Mouse (Mus musculus) skeletal muscle tissue, adult 2 months (tissue): ENCODE results near the gene Anks6.
A peak's percentile ranks its signal among the peaks of the same experiment; 100 is the strongest.
"Not testable (repeated sequence)": the region's sequence is repeated elsewhere in the genome, so short reads cannot be mapped to it uniquely, and the experiment has no call there.

Experiments used
- DNase-seq: peaks from one replicate; pipeline ENCODE4 v3.0.0-alpha.2; 2012; ENCODE audit warnings: low read depth, low spot score

Anks6 gene

GRCm38 (mm10) chr4:47056791-47057509 lies at the start of gene Anks6:
Gene Anks6, minus strand, starts transcription at chr4:47057427.
- peak; percentile 58 for DNase-seq

DNA sequence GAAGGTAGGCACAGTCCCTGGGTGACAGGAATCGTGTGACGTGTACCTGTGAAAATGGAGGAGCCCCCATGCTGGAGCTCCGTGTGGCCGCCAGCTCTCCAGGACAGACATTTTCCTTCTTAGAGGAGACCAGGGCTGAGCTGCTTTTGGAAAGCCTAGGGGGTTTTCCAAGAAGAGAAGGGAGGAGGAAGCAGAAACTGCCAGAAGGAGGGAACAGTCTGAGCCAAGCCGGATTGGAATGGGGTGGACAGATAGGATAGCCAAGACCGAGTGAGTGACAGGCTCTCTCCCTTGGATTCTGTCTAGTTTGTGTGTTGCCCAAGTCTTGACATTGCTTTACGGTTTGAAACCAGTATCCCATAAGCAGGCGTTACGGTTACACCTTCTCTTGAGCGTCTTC lies 46.3 kb upstream of the Anks6 start:
- DNase-seq = peak; percentile 46

DNA sequence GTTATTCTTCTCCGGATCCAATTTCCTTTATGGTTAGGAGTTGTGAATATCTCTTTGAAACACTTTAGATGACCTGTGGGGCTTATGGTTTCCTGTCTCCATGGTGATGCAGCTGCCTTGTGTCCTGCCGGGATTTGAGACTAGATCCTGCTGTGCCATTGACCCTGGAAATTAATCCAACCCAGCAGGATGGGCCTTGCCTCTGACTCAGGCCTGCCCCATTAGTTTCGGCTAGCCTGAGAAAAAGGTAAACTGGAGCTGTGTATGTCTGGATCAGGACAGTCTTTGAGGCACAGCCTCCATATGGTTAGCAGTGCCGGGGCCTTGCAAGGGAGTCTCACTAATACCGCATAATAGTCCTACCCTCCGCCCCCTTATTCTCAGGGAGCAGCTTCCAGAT lies 36.4 kb upstream of the Anks6 start:
- no peak for DNase-seq

DNA sequence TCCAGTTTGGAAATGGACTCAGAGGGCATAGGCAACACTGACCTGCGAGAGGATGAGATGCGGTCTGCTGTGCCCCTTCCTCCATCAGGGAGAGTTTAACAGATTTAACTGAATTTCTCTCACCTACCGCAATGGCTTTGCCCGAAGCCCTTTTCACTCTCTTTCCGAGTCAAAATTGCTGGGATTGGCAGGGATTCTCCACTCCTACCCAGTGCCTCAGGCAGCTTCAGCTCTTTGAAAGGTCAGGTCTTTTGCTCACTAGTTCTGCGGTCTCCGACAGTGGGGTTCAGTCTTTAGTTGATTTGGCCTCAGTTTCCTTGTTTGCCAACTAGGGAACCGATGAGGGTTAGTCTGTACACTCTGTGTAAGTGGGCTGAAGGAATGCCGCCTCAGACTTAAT lies 35.9 kb upstream of the Anks6 start:
- DNase-seq = no peak

DNA sequence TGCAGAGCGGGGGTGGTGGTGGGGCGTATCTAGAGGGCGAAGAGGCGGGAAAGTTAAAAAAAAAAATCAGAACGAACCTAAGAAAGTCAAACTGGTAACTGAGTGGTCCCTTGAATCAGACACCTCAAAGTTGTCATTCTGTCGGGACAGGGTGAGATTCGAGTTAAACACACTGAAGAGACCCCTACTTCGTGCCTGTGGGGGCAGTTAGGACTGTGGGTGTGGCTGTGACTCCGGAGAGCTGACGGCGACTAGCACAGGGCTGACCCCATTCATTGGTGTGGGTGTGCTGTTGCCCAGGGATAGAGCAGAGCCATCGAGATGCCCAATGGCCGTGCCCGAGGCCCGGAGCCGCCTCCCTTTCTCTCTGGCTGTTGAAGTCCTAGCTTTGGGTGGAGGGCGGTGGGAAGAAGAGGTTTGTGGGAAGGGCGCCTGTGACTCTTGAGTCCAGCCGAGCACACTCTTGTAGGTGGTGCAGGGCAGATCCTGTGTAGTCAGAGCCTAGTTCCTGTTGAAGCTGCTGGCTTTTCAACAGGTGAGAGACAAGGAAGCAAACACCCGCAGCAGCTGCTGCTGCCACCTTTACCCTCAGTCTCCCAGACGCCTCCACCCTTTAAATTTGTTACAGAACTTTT lies 35.3 kb upstream of the Anks6 start:
- no peak for DNase-seq

- no peak for DNase-seq
Measured at GRCm38 (mm10) chr4:47091493-47092386, 34.5 kb upstream of the Anks6 start, which contains the start of gene Galnt12. Gene Galnt12, plus strand, starts transcription at chr4:47091909.

- no peak for DNase-seq
Measured at GRCm38 (mm10) chr4:47088671-47089070, 31.4 kb upstream of the Anks6 start.

DNA sequence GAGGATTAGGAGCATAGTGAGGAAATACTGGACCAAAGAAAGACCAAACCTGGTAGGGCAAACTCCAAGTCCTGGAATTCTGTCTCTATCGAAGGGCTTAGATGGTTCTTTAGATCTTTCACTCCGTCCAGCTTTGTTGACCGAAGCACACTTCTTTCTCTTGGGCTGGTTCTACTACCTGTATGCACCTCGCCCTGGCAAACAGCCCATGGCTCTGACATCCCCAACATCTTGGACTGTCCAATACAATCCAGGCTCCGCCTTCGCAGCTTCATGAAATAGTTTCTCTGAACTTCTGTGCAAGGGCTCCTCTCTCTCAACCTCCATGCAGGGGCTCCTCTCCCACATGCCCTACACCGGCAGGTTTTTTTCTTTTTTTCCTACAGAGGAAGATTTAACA lies 26.6 kb upstream of the Anks6 start:
- DNase-seq = no peak

DNA sequence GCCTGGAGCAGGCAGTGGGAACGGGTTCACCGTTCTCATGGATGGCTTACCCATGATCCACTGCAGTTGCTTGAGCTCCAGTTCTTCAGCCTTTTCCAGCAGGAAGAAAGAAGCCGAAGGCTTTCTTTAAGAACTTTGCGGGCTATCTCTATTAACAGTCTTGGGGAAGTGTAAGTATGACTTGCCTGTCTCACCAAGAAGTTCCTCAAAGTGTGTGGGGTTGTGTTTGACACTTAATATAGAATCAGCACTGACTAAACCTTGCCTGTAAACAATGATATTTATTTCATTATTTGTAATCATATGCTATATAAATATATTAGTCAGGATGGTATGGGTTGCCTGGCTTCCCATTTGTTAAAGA lies 23.4 kb upstream of the Anks6 start:
- no peak for DNase-seq

DNA sequence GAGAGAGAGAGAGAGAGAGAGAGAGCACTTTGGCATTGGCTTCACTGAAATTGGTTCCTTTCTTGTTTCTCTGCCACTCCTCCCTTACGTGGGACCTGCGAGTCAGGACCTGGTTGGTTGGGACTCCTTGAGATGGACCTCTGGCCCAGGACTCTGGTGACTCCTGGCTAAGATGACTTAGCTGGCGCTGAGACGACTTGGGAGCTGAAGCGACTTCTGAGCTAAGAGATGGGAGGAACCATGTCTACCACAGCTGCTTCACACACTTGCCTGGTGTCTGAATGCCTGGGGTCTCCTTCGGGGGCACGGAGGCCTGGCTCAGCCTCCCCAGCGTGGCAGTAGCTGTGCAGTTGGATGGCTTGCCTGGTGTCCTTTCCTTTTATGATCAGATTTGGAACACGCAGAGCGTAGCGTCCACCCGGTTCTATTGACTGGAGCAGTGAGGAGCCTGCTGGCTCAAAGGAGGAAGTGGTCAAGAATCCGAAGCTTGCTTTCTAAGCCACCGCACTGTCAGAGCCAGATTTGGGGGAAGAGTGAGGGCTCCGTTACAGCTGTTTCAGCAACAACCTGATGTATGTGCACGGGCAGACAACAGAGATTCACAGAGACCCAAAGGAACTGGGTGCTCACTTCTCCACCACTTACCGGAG lies 22.9 kb upstream of the Anks6 start:
- no peak for DNase-seq

DNA sequence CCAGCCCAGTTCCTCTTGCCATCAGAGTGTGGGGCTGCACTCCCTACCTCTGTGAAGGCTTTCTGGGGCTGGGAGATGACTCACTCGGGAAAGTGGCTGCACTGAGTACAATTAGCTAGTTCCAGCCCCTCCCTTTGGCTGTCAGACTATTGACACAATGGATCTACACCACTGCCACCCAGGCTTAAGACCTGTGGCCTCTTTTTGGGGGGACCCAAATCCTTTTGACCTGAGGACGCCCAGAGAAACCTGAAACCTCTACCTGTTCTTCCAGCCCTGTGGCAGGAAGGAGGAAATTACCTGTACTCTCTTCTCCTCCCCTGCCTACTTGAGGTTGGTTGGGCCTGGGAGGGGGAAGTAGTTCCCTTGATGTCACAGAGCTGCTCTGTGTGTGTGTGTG lies 17.8 kb upstream of the Anks6 start:
- DNase-seq = no peak

- DNase-seq = no peak
Measured at GRCm38 (mm10) chr4:47060900-47061299, 3.7 kb upstream of the Anks6 start.

DNA sequence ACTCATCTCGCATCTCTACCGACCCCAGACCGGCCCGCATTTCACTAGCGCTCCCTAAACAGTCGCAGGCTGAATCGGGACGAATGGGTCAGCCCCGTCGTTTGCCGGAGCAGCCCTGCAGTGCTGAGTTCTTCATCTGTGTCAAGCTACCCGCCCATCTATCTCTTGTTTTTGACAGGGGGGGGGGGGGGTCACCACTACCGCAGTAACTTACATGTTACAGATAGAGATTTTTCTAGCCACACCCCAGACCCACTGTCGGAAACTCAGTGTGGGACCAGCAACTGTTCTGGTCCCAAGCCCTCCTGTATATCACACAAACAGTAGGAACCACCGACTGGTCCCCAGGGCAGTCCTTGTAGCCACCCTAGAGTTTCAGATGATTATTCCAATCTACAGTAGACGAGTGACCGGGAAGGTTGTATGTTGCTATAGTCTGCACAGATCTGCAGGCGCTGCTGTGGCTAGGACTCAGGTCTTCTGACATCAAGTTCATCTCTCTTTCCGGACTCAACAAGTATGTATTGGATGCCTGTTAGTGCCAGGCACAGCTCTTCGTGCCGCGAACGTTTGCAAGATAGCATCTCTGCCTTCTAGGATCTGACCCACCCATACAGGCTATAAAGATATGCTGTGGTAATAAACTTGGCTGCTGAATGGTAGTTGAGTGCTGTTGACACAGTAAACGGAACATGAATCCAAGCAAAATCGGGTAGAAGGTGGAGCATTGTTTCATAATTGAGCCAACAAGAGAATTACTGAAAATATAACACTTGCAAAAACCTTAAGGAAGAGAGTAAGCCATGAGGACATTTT lies 491 bp upstream of the Anks6 start:
- DNase-seq = no peak

DNA sequence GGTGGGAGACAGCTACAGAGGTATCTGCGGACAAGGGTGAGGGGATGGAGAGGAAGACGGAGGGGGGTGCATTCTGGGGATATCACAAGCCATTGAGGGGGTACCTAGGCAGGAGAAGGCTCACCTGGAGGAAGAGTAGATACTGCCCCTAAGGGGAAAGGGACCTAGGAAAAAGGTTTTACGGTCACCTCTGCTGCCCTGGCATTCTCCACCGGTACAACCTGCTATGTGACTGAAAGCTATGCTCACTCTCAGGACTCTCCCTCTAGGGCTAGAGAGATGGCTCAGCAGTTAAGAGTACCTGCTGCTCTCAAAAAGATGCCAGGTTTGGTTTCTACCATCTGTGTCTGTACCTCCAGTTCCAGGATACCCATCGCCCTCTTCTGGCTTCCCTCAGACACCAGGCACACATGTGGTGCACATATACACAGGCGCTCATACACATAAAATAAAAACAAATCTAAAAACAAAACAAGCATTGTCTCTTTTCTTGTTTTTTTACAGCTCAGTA lies 1.6 kb downstream of the Anks6 start:
- no peak for DNase-seq

DNA sequence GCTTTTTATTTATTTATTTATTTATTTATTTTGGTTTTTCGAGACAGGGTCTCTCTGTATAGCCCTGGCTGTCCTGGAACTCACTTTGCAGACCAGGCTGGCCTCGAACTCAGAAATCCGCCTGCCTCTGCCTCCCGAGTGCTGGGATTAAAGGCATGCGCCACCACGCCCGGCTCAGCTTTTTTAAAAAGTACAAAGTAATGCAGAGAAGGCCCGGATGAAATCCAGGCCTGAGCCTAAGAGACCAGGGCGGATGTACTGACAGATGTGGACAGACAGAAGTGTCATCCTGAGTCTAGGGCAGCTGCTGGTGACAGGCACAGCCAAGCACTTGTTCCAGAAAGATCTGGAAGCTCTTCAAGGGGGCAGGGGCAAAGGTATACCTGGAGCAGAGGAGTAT lies 2.1 kb downstream of the Anks6 start:
- DNase-seq = not testable (repeated sequence)

DNA sequence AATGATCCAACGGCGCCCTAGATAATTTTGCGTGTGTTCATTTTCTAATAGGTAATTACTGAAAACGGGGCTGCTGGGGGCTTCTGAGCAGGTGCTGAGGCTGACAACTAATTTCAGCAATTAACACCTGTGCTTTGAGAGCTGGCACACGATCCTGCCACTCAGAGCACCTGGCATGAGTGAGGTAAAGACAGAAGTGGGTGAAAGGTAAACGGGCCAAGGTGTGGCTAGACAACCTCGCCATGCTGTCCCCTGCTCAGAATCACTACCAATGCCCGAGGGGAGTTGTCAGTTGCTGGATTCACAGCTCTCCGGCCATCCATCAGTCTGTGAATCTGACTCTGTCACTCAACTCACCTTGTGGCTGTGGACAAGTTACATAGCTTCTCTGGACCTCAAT lies 5.3 kb downstream of the Anks6 start:
- no peak for DNase-seq

DNA sequence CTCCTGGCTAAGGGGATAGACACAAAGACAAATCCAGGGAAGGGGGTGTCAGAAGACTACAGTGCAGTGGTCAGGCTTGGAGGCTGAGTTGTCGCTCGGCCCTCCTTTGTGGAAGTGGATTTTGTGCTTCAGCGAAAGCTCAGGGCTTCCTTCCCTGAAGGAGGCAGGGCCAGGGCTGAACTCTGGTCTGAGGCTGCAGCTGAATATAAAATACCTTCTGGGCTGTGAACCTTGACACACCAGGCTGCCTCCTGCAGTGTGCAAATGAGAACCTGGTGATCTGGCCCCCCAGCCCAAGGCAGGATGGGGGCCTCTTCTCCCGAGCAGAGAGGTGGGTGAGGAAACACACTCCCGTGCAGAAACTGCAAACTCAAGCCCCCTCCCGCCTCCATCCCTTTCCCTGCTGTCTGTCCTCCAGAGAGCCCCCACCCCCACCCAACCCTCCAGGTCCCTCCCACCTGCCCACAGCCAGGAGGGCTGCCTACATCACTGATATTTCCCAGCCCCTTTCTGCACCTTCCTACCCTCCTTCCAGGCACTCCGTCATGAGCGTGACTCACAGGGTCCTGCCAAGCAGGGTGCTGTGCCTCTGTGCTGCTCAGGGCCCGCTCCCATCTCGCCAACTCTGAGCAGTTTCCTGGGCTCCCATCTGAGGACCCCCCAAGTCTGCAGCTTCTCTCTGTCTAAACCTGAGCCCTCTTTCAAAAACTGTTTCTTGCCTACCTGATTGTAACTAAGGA lies 6.4 kb downstream of the Anks6 start:
- DNase-seq = no peak

- peak; percentile 49 for DNase-seq
Measured at GRCm38 (mm10) chr4:47050167-47050566, 7.1 kb downstream of the Anks6 start.

- DNase-seq = no peak
Measured at GRCm38 (mm10) chr4:47049216-47049615, 8.0 kb downstream of the Anks6 start.

- DNase-seq = no peak
Measured at GRCm38 (mm10) chr4:47047765-47048164, 9.5 kb downstream of the Anks6 start.
